Mouse (Mus musculus) erythroblast, embryonic 14.5 days (primary cell): ENCODE results near the gene Thbd.

Experiments used
- GATA1 ChIP-seq: IDR thresholded peaks from 2 replicates; pipeline ENCODE4 v1.6.1; 2012; ENCODE audit warnings: low read length, inconsistent platforms, mixed read lengths
- TAL1 ChIP-seq: IDR thresholded peaks from 3 replicates; pipeline ENCODE4 v1.6.1; 2012; ENCODE audit warnings: low read length, inconsistent platforms, mixed read lengths

DNA sequence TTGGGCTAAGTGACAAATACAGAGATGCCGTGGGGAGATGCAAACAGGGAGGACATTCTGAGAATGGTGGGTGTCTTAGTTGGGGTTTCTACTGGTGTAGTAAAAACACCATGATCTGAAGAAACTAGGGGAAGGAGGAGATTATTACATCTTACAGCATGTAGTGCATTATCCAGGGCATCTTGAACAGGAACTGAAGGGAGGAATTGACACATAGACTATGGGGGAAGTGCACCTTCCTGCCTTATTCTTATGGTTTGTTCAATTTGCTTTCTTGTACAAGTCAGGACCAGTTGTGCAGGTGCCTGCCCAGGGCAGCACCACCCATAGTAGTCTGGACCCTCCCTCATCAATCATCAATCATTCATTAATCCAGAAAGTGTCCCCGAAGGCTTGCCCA, 21.1 kb downstream of the Thbd start:
- TF ChIP-seq TAL1 = no peak
- no peak for TF ChIP-seq GATA1
